Mouse (Mus musculus): ENCODE measurements around the gene Zc3h14. TPM values are rescaled to one million over a fixed set of nuclear protein-coding genes. Genes with fewer than 3 reads are reported as not detected.

Gene Zc3h14
- polyA plus RNA-seq, 1 experiment from 2014 or later = 137 TPM

DNA sequence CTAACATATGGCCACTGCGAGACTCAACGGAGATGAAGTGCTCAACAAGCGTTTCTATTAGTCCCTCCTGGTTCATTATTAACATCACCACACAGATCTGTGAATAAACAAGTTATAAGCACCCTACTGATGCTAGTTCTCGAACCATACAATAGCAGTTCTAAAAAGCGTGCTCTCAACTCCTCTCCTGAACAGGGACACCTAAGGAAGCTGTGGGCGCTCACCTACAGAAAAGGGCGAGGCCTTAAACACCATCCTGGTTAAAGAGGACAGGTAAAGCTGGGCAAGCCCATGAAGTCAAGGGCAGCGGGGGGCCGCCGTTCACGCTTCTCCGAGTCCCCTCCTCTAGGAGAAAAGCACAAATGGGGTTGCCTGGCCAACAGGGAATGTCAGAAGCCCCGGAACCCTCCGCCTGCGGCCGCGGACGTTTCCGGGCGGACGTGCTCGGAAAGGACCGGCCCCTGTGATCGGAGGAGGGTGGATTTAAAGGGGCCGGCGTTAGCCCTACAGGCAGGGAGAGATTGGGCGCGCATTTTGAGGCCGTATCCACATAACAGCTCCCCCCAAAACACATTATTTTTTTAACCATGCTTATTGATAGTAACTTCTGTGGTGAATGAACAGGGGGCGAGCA is 12.4 kb upstream of the Zc3h14 start:
- H3K4me2 ChIP-seq (replicated peaks; ENCODE audit: low read depth, low read length) = peak overlapping the region; percentile 80
- peak; percentile 81; the same call in 1 of the 2 replicates for ATAC-seq (ENCODE audit: insufficient number of reproducible peaks, insufficient read depth, low FRiP score, low read depth)
- H3K27me3 ChIP-seq (ENCODE audit: control insufficient read depth, insufficient read depth, low read length) = no peaks in the 10 kb centered on the region
- H3K4me1 ChIP-seq (ENCODE audit: control insufficient read depth, insufficient read depth, low read length) = peaks cover 14% of the 10 kb centered on the region
- peak overlapping the region; percentile 59 for H3K9ac ChIP-seq (replicated peaks; ENCODE audit: low read depth, low read length)
- H3K4me3 ChIP-seq (ENCODE audit: low read depth, low read length) = peak overlapping the region; percentile 55
- no peaks in the 10 kb centered on the region for H3K9me3 ChIP-seq (ENCODE audit: control insufficient read depth, low read depth, low read length)
- peak overlapping the region; percentile 45; the same call in 1 of the 2 replicates for H3K27ac ChIP-seq (ENCODE audit: low read length)
- under 1% methylated on average over 30 of the region's 30 CpGs for WGBS
- no peaks in the 10 kb centered on the region for H3K36me3 ChIP-seq (ENCODE audit: control insufficient read depth, insufficient read depth, low read length)

DNA sequence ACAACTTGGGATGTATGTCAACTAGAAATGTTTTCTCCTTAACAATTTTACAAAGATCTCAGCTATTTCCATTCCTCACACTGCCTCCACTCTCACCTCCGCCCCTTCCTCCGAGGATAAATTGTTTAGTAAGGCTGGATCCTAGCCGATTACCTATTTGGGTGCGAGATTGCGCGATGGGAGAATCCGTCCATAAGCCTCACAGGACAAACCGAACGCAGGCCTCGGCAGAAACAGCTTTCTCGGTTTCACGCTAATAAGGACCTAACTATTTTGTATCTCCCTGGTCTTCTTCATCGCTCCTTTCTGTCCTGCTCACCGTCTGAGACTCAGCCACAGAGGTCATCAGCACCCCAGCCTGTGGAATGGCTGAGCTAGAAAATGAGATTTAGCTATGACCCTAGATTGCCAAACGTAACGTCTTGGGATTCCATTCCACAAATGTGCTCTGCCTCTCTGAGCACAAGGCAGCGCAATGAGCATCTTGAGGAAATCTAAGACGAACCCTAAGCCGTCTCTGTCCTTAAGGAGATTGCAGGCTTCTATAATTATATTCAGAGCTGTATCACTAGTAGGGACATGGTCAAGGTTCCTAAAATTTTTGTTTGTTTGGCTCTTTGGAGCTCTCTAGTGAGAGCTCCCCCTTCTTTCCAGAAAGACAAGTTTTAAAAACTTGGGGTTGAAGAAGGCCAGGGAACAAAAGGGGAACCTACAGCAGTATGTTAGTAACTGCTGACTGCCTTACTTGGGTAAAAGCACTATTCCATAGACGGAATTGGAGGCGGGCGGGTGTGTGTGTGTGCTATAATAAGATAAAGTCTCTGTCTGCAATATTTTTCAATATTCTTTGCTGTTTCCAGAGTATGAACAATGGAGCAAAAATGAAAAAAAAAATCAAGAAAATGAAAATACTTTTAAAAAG is 11.6 kb upstream of the Zc3h14 start:
- Histone ChIP-seq H3K27me3 (ENCODE audit: control insufficient read depth, insufficient read depth, low read length) (no peaks in the 10 kb centered on the region), H3K9me3 (ENCODE audit: control insufficient read depth, low read depth, low read length) (no peaks in the 10 kb centered on the region), H3K36me3 (ENCODE audit: control insufficient read depth, insufficient read depth, low read length) (no peaks in the 10 kb centered on the region), H3K4me2 (replicated peaks; ENCODE audit: low read depth, low read length) (peak overlapping the region; percentile 80), H3K9ac (replicated peaks; ENCODE audit: low read depth, low read length) (peak overlapping the region; percentile 36), H3K4me3 (ENCODE audit: low read depth, low read length) (peak overlapping the region; percentile 55), H3K27ac (ENCODE audit: low read length) (0 out of 2 replicates have a peak overlapping the region, but pooled peaks have one; percentile 29), H3K4me1 (ENCODE audit: control insufficient read depth, insufficient read depth, low read length) (peaks cover 14% of the 10 kb centered on the region)
- no peak for ATAC-seq (ENCODE audit: insufficient number of reproducible peaks, insufficient read depth, low FRiP score, low read depth)
- 11% methylated on average over 22 of the region's 22 CpGs for WGBS

DNA sequence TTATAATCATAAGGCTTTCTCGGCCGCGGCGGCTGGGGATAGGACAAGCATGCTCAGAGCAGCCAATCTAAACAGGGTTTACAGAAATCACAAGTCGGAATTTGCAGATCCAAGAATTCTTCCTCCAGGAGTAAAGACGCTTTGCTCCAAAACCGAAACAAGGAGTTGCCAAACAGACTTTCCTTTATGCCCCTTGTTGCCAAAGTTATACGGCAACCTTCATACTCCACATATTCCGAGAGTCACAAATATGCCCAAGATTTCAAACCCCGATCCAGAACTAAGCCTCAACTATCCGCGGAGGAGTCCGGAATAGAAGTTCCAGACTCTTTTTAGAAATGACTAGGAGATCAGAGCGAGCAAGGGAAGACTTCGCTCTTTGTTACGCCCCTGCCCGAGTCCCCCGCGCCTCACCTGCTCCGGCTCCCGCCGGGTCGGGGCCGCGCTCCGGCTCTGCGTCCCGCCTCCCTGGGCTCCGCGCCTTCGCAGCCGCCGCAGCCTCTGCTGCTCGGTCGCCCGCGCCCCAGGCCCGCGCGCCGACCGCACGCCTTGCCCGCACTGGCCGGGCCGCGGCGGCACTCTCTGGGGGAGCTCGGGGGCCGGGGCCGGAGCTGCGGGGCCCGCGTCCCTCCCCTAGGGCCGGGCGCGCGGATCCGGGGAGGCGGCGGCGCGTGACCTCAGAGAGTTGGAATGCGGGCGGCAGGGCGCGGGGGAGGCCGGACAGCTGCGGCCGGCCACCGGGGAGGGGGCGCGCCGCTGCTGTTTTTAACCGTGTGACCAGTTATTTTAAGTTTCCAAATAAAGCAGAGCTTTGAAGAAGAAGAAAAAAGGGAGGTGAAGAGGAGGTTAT is 9.6 kb upstream of the Zc3h14 start, which contains the start of gene Ptpn21:
Gene Ptpn21 (minus strand): TSS at position 455 of the 850 bp plus-strand sequence.
- peak; percentile 76 for ATAC-seq (ENCODE audit: insufficient number of reproducible peaks, insufficient read depth, low FRiP score, low read depth)
- Histone ChIP-seq H3K9ac (replicated peaks; ENCODE audit: low read depth, low read length) (peak within 1 kb of the TSS; percentile 87), H3K27me3 (ENCODE audit: control insufficient read depth, insufficient read depth, low read length) (no peaks in the 10 kb centered on the region), H3K4me2 (replicated peaks; ENCODE audit: low read depth, low read length) (peak within 1 kb of the TSS; percentile 59), H3K4me1 (ENCODE audit: control insufficient read depth, insufficient read depth, low read length) (peaks cover 14% of the 10 kb centered on the region), H3K4me3 (ENCODE audit: low read depth, low read length) (peak within 1 kb of the TSS; percentile 67), H3K27ac (ENCODE audit: low read length) (peak within 1 kb of the TSS; percentile 94), H3K36me3 (ENCODE audit: control insufficient read depth, insufficient read depth, low read length) (no peaks in the 10 kb centered on the region), H3K9me3 (ENCODE audit: control insufficient read depth, low read depth, low read length) (no peaks in the 10 kb centered on the region)
- under 1% methylated on average over 75 of the region's 75 CpGs for WGBS

DNA sequence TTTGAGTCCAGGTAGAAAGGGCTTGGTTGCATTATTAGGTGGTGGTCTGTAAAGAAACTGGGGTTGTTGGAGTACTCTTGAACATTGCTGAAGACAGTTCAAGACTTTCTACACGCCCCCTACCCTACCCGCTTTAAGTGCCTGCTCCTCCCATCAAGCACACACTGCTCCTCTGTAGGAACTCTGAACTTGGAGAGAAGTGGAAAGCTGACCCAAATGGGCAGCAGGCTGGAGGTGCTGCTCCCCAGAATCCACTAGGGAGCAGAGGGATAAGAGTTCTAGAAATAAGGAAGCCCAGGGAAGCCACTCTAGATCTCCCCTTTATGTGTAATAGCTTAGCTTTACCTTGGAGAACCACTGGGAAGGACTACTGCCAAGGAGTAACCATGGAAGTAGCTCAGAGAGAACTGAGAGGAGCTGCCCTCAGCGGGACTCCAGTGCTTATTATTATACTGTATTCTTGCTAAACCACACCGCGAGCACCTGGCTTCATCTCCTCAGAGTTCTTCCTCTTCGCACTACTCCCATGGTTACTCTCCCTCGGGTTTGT is 8.9 kb upstream of the Zc3h14 start:
- peak overlapping the region; percentile 94 for H3K27ac ChIP-seq (ENCODE audit: low read length)
- WGBS = 12% methylated on average over 7 of the region's 7 CpGs
- no peak for ATAC-seq (ENCODE audit: insufficient number of reproducible peaks, insufficient read depth, low FRiP score, low read depth)

DNA sequence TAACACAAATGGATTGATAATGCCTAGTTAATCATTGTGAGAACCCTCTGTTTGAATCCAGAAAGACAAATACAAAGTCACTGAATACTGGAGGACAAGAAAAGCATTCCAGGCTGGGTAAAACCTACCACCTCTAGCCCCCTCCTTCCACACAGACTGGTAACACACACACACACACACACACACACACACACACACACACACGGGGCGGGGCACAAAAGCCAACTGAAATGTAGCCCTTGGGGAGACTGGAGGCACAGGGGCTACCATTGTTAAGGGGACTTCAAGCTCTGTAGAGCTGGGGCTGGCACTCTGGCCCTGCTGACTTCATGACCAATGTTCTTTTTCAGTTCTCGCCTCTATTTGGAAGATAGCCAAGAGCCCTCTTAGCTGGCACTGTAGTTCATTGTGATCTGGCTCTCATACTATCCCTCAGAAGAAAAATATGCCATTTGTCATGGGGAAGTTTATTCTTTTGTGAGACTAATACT is 5.7 kb upstream of the Zc3h14 start:
- no peak overlapping the region for H3K9ac ChIP-seq (replicated peaks; ENCODE audit: low read depth, low read length)
- no peak overlapping the region for H3K4me3 ChIP-seq (ENCODE audit: low read depth, low read length)
- H3K9me3 ChIP-seq (ENCODE audit: control insufficient read depth, low read depth, low read length) = no peaks in the 10 kb centered on the region
- H3K27ac ChIP-seq (ENCODE audit: low read length) = peak overlapping the region; percentile 48; the same call in 1 of the 2 replicates
- no peaks in the 10 kb centered on the region for H3K27me3 ChIP-seq (ENCODE audit: control insufficient read depth, insufficient read depth, low read length)
- peaks cover 7% of the 10 kb centered on the region; the same call in 1 of the 2 replicates for H3K4me1 ChIP-seq (ENCODE audit: control insufficient read depth, insufficient read depth, low read length)
- 31% methylated on average over 3 of the region's 3 CpGs for WGBS
- H3K36me3 ChIP-seq (ENCODE audit: control insufficient read depth, insufficient read depth, low read length) = no peaks in the 10 kb centered on the region
- no peak overlapping the region for H3K4me2 ChIP-seq (replicated peaks; ENCODE audit: low read depth, low read length)
- ATAC-seq (ENCODE audit: insufficient number of reproducible peaks, insufficient read depth, low FRiP score, low read depth) = peak; percentile 70

More for the DNA sequence above, 8.9 kb upstream of the Zc3h14 start:
- peak overlapping the region; percentile 59 for H3K4me2 ChIP-seq (replicated peaks; ENCODE audit: low read depth, low read length)
- H3K9me3 ChIP-seq (ENCODE audit: control insufficient read depth, low read depth, low read length) = no peaks in the 10 kb centered on the region
- H3K27me3 ChIP-seq (ENCODE audit: control insufficient read depth, insufficient read depth, low read length) = no peaks in the 10 kb centered on the region
- H3K4me1 ChIP-seq (ENCODE audit: control insufficient read depth, insufficient read depth, low read length) = peaks cover 14% of the 10 kb centered on the region
- peak overlapping the region; percentile 67 for H3K4me3 ChIP-seq (ENCODE audit: low read depth, low read length)
- H3K9ac ChIP-seq (replicated peaks; ENCODE audit: low read depth, low read length) = peak overlapping the region; percentile 87
- no peaks in the 10 kb centered on the region for H3K36me3 ChIP-seq (ENCODE audit: control insufficient read depth, insufficient read depth, low read length)

DNA sequence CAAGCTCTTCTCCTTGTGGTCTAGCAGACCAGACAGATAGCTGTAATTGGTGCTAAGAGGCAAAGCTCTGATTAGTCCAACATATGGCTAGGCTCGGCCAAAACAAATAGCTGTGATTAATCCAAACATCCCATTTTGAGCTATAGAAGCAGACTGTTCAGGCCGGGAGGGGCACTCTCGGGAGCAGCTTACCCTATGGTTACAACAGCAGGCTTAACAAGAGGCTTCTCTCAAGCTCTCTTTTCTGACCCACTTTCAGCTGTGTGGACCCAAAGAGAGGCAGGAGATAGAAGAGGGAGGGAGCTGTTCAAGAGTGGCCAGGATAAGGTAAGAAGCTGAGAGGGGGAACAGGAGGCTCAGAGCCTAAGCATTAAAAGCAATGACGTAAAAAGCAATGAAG is 1.1 kb upstream of the Zc3h14 start:
- no peak overlapping the region for H3K27ac ChIP-seq (ENCODE audit: low read length)
- WGBS = 56% methylated on average over 4 of the region's 4 CpGs
- no peaks in the 10 kb centered on the region for H3K27me3 ChIP-seq (ENCODE audit: control insufficient read depth, insufficient read depth, low read length)
- peaks cover 17% of the 10 kb centered on the region for H3K4me1 ChIP-seq (ENCODE audit: control insufficient read depth, insufficient read depth, low read length)
- no peak overlapping the region for H3K9ac ChIP-seq (replicated peaks; ENCODE audit: low read depth, low read length)
- no peaks in the 10 kb centered on the region for H3K9me3 ChIP-seq (ENCODE audit: control insufficient read depth, low read depth, low read length)
- H3K36me3 ChIP-seq (ENCODE audit: control insufficient read depth, insufficient read depth, low read length) = no peaks in the 10 kb centered on the region; the same call in 1 of the 2 replicates
- ATAC-seq (ENCODE audit: insufficient number of reproducible peaks, insufficient read depth, low FRiP score, low read depth) = no peak
- H3K4me2 ChIP-seq (replicated peaks; ENCODE audit: low read depth, low read length) = no peak overlapping the region
- no peak overlapping the region for H3K4me3 ChIP-seq (ENCODE audit: low read depth, low read length)

DNA sequence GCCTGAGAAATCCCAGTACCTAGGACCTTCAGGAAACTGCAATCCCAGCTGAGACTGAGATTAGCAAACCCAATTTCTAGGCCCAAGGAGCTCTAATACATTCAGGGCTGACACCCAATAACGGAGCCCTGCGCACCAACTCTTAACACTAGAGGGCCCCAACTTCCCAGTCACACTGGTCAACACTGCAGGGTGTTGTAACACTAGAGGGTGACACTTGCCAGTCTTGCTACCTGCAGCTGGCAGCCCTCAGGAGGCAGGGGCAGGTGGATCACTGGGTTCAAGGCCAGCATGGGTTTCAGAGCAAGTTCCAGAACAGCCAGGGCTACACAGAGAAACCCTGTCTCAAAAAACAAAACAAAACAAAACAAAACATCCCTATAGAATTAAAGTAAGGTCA is 633 bp upstream of the Zc3h14 start:
- H3K4me2 ChIP-seq (replicated peaks; ENCODE audit: low read depth, low read length) = no peak overlapping the region
- H3K9me3 ChIP-seq (ENCODE audit: control insufficient read depth, low read depth, low read length) = no peaks in the 10 kb centered on the region
- peak; percentile 16; the same call in 1 of the 2 replicates for ATAC-seq (ENCODE audit: insufficient number of reproducible peaks, insufficient read depth, low FRiP score, low read depth)
- H3K4me1 ChIP-seq (ENCODE audit: control insufficient read depth, insufficient read depth, low read length) = peaks cover 17% of the 10 kb centered on the region
- peaks cover 1% of the 10 kb centered on the region; the same call in 1 of the 2 replicates for H3K36me3 ChIP-seq (ENCODE audit: control insufficient read depth, insufficient read depth, low read length)
- no peak overlapping the region for H3K9ac ChIP-seq (replicated peaks; ENCODE audit: low read depth, low read length)
- 13% methylated on average over 2 of the region's 2 CpGs for WGBS
- H3K27ac ChIP-seq (ENCODE audit: low read length) = no peak overlapping the region
- H3K4me3 ChIP-seq (ENCODE audit: low read depth, low read length) = no peak overlapping the region
- no peaks in the 10 kb centered on the region for H3K27me3 ChIP-seq (ENCODE audit: control insufficient read depth, insufficient read depth, low read length)

All from stomach, embryonic 14.5 days (tissue).